Mouse (Mus musculus): Measurements from ENCODE around the gene Ndufs6. TPM values are rescaled to one million over a fixed set of nuclear protein-coding genes. Genes with fewer than 3 reads are reported as not detected.

Ndufs6 gene
- polyA plus RNA-seq, 1 experiment from 2014 or later: 337 TPM

DNA sequence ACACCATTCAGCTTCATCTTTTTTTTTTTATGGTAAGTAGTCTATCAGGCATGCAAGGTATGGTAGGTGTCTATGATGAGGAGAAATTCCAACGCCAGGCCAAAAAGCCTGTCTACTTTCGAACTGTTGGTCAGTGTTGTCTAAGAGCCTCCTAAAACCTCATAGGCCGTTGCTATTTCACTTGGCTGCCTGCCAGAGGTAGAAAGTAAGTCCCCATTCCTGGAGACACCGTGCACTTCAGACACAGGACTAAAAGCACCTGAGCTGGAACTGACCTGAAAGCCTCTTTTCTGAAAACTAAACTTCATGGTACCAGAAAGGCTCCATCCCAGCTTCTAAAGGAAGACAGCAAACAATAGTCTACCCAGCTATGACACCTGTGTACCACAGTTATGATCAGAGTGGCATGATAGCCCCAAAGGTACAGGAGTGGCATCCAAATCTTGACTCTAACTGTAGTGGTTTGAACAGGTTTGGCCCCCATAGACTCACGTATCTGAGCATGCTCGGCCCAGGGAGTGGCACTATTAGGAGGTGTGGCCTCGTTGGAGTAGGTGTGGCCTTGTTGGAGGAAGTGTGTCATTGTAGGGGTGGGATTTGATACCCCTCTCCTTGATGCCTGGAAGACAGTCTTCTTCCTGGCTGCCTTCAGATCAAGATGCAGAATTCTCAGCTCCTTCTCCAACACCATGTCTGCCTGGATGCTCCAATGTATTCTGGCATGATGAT is 19.7 kb upstream of the Ndufs6 start:
- no peaks in the 10 kb centered on the region for H3K36me3 ChIP-seq (replicated peaks; ENCODE audit: control insufficient read depth, insufficient read depth, low read depth, low read length)
- WGBS: 90% methylated on average over 7 of the region's 7 CpGs
- no peak overlapping the region for H3K27ac ChIP-seq (replicated peaks; ENCODE audit: low read depth, low read length)
- no peak overlapping the region for H3K4me2 ChIP-seq (ENCODE audit: low read depth, low read length)
- no peaks in the 10 kb centered on the region for H3K27me3 ChIP-seq (ENCODE audit: control insufficient read depth, insufficient read depth, low read length)
- H3K9me3 ChIP-seq (replicated peaks; ENCODE audit: control insufficient read depth, low read length): no peaks in the 10 kb centered on the region
- DNase-seq (ENCODE audit: low spot score) (no peak), ATAC-seq (replicated peaks; ENCODE audit: insufficient number of reproducible peaks, low FRiP score, low TSS enrichment, low read depth) (no peak)
- no peak overlapping the region for H3K4me3 ChIP-seq (ENCODE audit: low read depth, low read length)
- H3K4me1 ChIP-seq (ENCODE audit: control insufficient read depth, insufficient read depth, low read length): no peaks in the 10 kb centered on the region
- H3K9ac ChIP-seq (replicated peaks; ENCODE audit: low read length): no peak overlapping the region

DNA sequence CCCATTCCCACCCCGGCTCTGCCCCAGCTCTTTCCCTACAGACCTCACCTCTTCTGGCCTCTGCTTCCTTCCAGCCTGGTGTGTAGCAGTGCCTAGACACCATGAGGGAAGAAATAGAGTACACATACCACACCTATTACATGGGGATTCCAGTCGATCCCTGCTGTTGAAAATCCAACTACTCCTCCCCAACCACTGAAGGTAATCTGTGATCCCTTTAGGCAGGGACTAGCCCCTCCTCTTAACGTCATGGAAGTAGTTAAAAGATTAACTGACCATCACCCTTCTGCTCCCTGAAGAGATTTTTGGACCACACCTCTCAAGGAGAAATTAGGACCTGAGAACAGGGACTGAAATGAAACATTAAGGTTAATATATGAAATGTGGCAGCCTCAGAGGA is 18.8 kb upstream of the Ndufs6 start:
- Histone ChIP-seq H3K36me3 (replicated peaks; ENCODE audit: control insufficient read depth, insufficient read depth, low read depth, low read length) (no peaks in the 10 kb centered on the region), H3K4me3 (ENCODE audit: low read depth, low read length) (no peak overlapping the region), H3K9me3 (replicated peaks; ENCODE audit: control insufficient read depth, low read length) (no peaks in the 10 kb centered on the region), H3K9ac (replicated peaks; ENCODE audit: low read length) (no peak overlapping the region), H3K4me1 (ENCODE audit: control insufficient read depth, insufficient read depth, low read length) (no peaks in the 10 kb centered on the region), H3K4me2 (ENCODE audit: low read depth, low read length) (no peak overlapping the region), H3K27me3 (ENCODE audit: control insufficient read depth, insufficient read depth, low read length) (no peaks in the 10 kb centered on the region), H3K27ac (replicated peaks; ENCODE audit: low read depth, low read length) (no peak overlapping the region)
- DNase-seq (ENCODE audit: low spot score) (no peak), ATAC-seq (replicated peaks; ENCODE audit: insufficient number of reproducible peaks, low FRiP score, low TSS enrichment, low read depth) (no peak)
- 60% methylated on average over 3 of the region's 3 CpGs for WGBS

GRCm38 (mm10) chr13:73346743-73347142 is 18.4 kb upstream of the Ndufs6 start:
- Histone ChIP-seq H3K9ac (replicated peaks; ENCODE audit: low read length) (no peak overlapping the region), H3K36me3 (replicated peaks; ENCODE audit: control insufficient read depth, insufficient read depth, low read depth, low read length) (no peaks in the 10 kb centered on the region), H3K27me3 (ENCODE audit: control insufficient read depth, insufficient read depth, low read length) (no peaks in the 10 kb centered on the region), H3K4me2 (ENCODE audit: low read depth, low read length) (no peak overlapping the region), H3K4me3 (ENCODE audit: low read depth, low read length) (no peak overlapping the region), H3K9me3 (replicated peaks; ENCODE audit: control insufficient read depth, low read length) (no peaks in the 10 kb centered on the region), H3K4me1 (ENCODE audit: control insufficient read depth, insufficient read depth, low read length) (no peaks in the 10 kb centered on the region), H3K27ac (replicated peaks; ENCODE audit: low read depth, low read length) (no peak overlapping the region)
- ATAC-seq (replicated peaks; ENCODE audit: insufficient number of reproducible peaks, low FRiP score, low TSS enrichment, low read depth) (no peak), DNase-seq (ENCODE audit: low spot score) (no peak)
- WGBS: 69% methylated on average over 4 of the region's 4 CpGs

- H3K27ac ChIP-seq (replicated peaks; ENCODE audit: low read depth, low read length): no peak overlapping the region
Observed at GRCm38 (mm10) chr13:73346131-73346530, 17.8 kb upstream of the Ndufs6 start.

DNA sequence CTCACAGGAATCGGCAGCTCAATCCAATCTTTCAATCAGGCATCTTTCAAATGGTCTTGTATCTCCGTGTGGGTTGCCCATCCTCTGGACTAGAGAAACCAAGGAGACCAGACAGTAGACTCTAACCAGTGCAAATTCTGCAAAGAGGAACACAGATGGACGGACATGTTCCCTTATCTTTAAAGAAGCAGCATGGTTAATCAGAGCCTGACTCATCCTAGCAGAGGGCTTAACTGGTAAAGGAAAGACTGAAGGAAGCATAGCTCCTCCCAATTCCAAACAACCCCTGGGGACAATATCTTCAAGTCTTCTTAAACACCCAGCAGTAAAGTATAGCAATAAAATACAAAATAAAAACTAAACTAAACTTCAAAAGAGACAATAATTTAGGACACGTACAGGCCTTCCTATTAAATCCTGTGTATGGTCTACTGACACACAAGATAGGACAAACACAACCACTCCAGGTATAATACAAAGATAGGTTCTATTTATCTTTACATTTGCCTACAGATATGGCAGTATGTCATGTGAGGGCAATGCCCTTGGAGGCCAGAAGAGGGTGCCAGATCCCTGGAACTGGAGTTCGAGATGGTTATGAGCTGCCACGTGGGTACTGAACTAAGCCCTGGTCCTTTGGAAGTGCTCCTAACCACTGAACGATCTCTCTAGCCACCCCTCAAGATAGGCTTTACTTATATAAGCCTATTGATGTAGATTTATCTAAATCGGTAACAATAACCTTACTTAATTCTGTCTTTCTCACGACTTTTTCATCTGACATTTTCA is 17.0 kb upstream of the Ndufs6 start:
- 79% methylated on average over 9 of the region's 9 CpGs for WGBS
- Histone ChIP-seq H3K27ac (replicated peaks; ENCODE audit: low read depth, low read length) (no peak overlapping the region), H3K9ac (replicated peaks; ENCODE audit: low read length) (no peak overlapping the region), H3K9me3 (replicated peaks; ENCODE audit: control insufficient read depth, low read length) (no peaks in the 10 kb centered on the region), H3K27me3 (ENCODE audit: control insufficient read depth, insufficient read depth, low read length) (no peaks in the 10 kb centered on the region), H3K4me3 (ENCODE audit: low read depth, low read length) (no peak overlapping the region), H3K36me3 (replicated peaks; ENCODE audit: control insufficient read depth, insufficient read depth, low read depth, low read length) (no peaks in the 10 kb centered on the region), H3K4me2 (ENCODE audit: low read depth, low read length) (no peak overlapping the region), H3K4me1 (ENCODE audit: control insufficient read depth, insufficient read depth, low read length) (no peaks in the 10 kb centered on the region)
- no peak for ATAC-seq (replicated peaks; ENCODE audit: insufficient number of reproducible peaks, low FRiP score, low TSS enrichment, low read depth)
- peak; percentile 23 for DNase-seq (ENCODE audit: low spot score)

More at GRCm38 (mm10) chr13:73346131-73346530, 17.8 kb upstream of the Ndufs6 start:
- no peaks in the 10 kb centered on the region for H3K4me1 ChIP-seq (ENCODE audit: control insufficient read depth, insufficient read depth, low read length)
- no peak for ATAC-seq (replicated peaks; ENCODE audit: insufficient number of reproducible peaks, low FRiP score, low TSS enrichment, low read depth)
- H3K9me3 ChIP-seq (replicated peaks; ENCODE audit: control insufficient read depth, low read length): no peaks in the 10 kb centered on the region
- no peak overlapping the region for H3K9ac ChIP-seq (replicated peaks; ENCODE audit: low read length)
- no peak overlapping the region for H3K4me2 ChIP-seq (ENCODE audit: low read depth, low read length)
- no peaks in the 10 kb centered on the region for H3K36me3 ChIP-seq (replicated peaks; ENCODE audit: control insufficient read depth, insufficient read depth, low read depth, low read length)
- WGBS: 12% methylated on average over 2 of the region's 2 CpGs
- no peak overlapping the region for H3K4me3 ChIP-seq (ENCODE audit: low read depth, low read length)
- DNase-seq (ENCODE audit: low spot score): peak; percentile 61
- no peaks in the 10 kb centered on the region for H3K27me3 ChIP-seq (ENCODE audit: control insufficient read depth, insufficient read depth, low read length)

DNA sequence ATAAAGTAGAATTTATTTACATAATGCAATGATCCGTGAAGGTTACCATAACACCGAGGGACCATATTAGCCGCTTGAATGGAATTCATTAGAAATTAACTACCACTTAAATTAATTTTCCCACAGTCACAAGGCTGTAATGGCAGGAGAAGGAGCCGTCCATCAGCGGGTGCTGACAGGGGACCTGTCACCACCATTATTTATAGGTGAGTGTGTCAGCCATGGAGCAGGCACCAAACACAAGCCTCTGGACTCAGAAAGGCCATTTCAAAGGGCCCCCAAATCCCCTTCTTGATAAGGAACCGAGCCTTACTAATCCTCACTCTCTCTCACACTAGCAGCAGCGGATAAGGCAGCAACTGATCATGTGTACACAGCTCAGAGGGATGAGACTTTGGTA is 8.4 kb upstream of the Ndufs6 start:
- WGBS: 77% methylated on average over 7 of the region's 7 CpGs
- H3K27me3 ChIP-seq (ENCODE audit: control insufficient read depth, insufficient read depth, low read length): no peaks in the 10 kb centered on the region
- H3K4me2 ChIP-seq (ENCODE audit: low read depth, low read length): no peak overlapping the region
- no peak overlapping the region for H3K27ac ChIP-seq (replicated peaks; ENCODE audit: low read depth, low read length)
- no peaks in the 10 kb centered on the region for H3K9me3 ChIP-seq (replicated peaks; ENCODE audit: control insufficient read depth, low read length)
- DNase-seq (ENCODE audit: low spot score): no peak
- H3K36me3 ChIP-seq (replicated peaks; ENCODE audit: control insufficient read depth, insufficient read depth, low read depth, low read length): no peaks in the 10 kb centered on the region
- H3K9ac ChIP-seq (replicated peaks; ENCODE audit: low read length): no peak overlapping the region
- no peaks in the 10 kb centered on the region for H3K4me1 ChIP-seq (ENCODE audit: control insufficient read depth, insufficient read depth, low read length)
- no peak overlapping the region for H3K4me3 ChIP-seq (ENCODE audit: low read depth, low read length)
- no peak for ATAC-seq (replicated peaks; ENCODE audit: insufficient number of reproducible peaks, low FRiP score, low TSS enrichment, low read depth)

GRCm38 (mm10) chr13:73331736-73332135 is 3.4 kb upstream of the Ndufs6 start:
- peak overlapping the region; percentile 90 for H3K9ac ChIP-seq (replicated peaks; ENCODE audit: low read length)
- H3K36me3 ChIP-seq (replicated peaks; ENCODE audit: control insufficient read depth, insufficient read depth, low read depth, low read length): no peaks in the 10 kb centered on the region
- WGBS: 73% methylated on average over 3 of the region's 3 CpGs
- peak overlapping the region; percentile 84 for H3K4me3 ChIP-seq (ENCODE audit: low read depth, low read length)
- H3K4me2 ChIP-seq (ENCODE audit: low read depth, low read length): peak overlapping the region; percentile 91
- no peaks in the 10 kb centered on the region for H3K27me3 ChIP-seq (ENCODE audit: control insufficient read depth, insufficient read depth, low read length)
- DNase-seq (ENCODE audit: low spot score) (no peak), ATAC-seq (replicated peaks; ENCODE audit: insufficient number of reproducible peaks, low FRiP score, low TSS enrichment, low read depth) (no peak)
- no peaks in the 10 kb centered on the region for H3K9me3 ChIP-seq (replicated peaks; ENCODE audit: control insufficient read depth, low read length)
- H3K4me1 ChIP-seq (ENCODE audit: control insufficient read depth, insufficient read depth, low read length): no peaks in the 10 kb centered on the region
- H3K27ac ChIP-seq (replicated peaks; ENCODE audit: low read depth, low read length): no peak overlapping the region

DNA sequence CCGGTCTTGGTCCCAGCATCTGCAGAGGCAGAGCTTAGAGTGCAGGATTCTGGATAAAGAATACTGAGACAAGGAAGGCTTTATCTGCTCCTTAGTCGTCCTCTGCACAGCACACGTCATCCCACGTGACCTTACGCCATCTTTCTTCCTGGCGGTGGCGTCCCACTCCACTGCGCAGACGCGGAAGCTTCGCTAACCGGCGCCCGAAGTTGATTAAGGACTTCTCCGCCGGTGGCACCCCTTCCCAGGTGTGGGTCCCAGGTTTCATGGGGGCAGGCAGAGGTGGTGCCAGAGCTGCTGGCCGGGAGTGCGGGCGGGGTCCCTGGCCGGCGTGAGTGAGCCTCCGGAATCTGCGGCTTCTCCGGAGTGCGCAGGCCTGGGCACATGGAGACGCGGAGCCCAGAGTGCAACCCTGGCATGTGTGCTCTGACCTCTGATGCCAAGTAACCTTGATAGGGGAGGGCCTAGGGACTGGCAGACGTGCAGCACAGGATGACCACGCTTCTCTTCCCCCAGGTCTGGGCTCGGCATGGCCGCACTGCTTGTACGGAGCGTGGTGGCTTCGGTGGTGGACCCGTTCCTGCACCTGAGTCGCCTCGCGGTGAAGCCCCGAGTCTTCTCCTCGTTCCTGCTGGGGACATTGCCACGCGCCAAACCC is 2.6 kb upstream of the Ndufs6 start:
- no peaks in the 10 kb centered on the region for H3K9me3 ChIP-seq (replicated peaks; ENCODE audit: control insufficient read depth, low read length)
- no peak overlapping the region for H3K27ac ChIP-seq (replicated peaks; ENCODE audit: low read depth, low read length)
- no peaks in the 10 kb centered on the region for H3K27me3 ChIP-seq (ENCODE audit: control insufficient read depth, insufficient read depth, low read length)
- H3K9ac ChIP-seq (replicated peaks; ENCODE audit: low read length): peak overlapping the region; percentile 90
- peak; percentile 80 for ATAC-seq (replicated peaks; ENCODE audit: insufficient number of reproducible peaks, low FRiP score, low TSS enrichment, low read depth)
- peak; percentile 88 for DNase-seq (ENCODE audit: low spot score)
- H3K4me3 ChIP-seq (ENCODE audit: low read depth, low read length): peak overlapping the region; percentile 84
- H3K36me3 ChIP-seq (replicated peaks; ENCODE audit: control insufficient read depth, insufficient read depth, low read depth, low read length): no peaks in the 10 kb centered on the region
- H3K4me2 ChIP-seq (ENCODE audit: low read depth, low read length): peak overlapping the region; percentile 91
- under 1% methylated on average over 42 of the region's 42 CpGs for WGBS
- H3K4me1 ChIP-seq (ENCODE audit: control insufficient read depth, insufficient read depth, low read length): no peaks in the 10 kb centered on the region
